19 mouse cellular contexts compared by ENCODE assay signal in genomic region chr1:59563581-59563980, GRCm38 (mm10). TPM values are rescaled to one million over a fixed set of nuclear protein-coding genes. Genes with fewer than 3 reads are reported as not detected.
"Had no signal": no experiment of that assay in that cellular context is flagged by ENCODE, and none has a peak within 500 bp of the region (broad histone marks: within the 10 kb centered on the region; RNA-seq: fewer than 3 reads in every experiment).

No protein-coding gene starts in this region.

- H3K4me2 ChIP-seq: lung, embryonic 14.5 days; midbrain, embryonic 12.5 days; neural tube, embryonic 13.5 days; neural tube, embryonic 15.5 days had no signal

- H3K9ac ChIP-seq: lung, embryonic 14.5 days; midbrain, embryonic 12.5 days; neural tube, embryonic 13.5 days; neural tube, embryonic 15.5 days had no signal

- H3K36me3 ChIP-seq: midbrain, embryonic 12.5 days; neural tube, embryonic 13.5 days; neural tube, embryonic 15.5 days had no signal

- H3K9me3 ChIP-seq: midbrain, embryonic 12.5 days; neural tube, embryonic 13.5 days; neural tube, embryonic 15.5 days had no signal

- DNase-seq: lung, adult 18-20 months; lung, embryonic 14.5 days; lung, postnatal 10 days; lung, postnatal 4 days; retina, postnatal 1 day; right cerebral cortex, adult 18-20 months; right cerebral cortex, postnatal 25 days; right cerebral cortex, postnatal 4 days; spleen, adult 18-20 months; thymus, adult 18-20 months; thymus, postnatal 25 days; thymus, postnatal 4 days had no signal

- H3K4me3 ChIP-seq: midbrain, embryonic 10.5 days; midbrain, embryonic 12.5 days; myocyte; neural tube, embryonic 13.5 days; neural tube, embryonic 15.5 days had no signal

- H3K27me3 ChIP-seq: neural tube, embryonic 13.5 days; neural tube, embryonic 15.5 days had no signal

- ATAC-seq: midbrain, embryonic 16.5 days had no signal

- H3K27ac ChIP-seq: midbrain, embryonic 10.5 days; midbrain, embryonic 12.5 days; neural tube, embryonic 13.5 days; neural tube, embryonic 15.5 days had no signal

- H3K4me1 ChIP-seq: midbrain, embryonic 10.5 days; midbrain, embryonic 12.5 days; neural tube, embryonic 13.5 days; neural tube, embryonic 15.5 days had no signal

RNA-seq across cellular contexts. Expression of gene Gm973, which starts 47.5 kb away (rescaled TPM):
- polyA plus RNA-seq: liver, embryonic 16.5 days; lung, embryonic 14.5 days; myocyte had no signal
